Mouse (Mus musculus) C2C12 (cell line): ENCODE data around the gene Nck1.

Source experiments
- CEBPB ChIP-seq: IDR thresholded peaks from one replicate; pipeline ENCODE4 v1.6.1; 2011; ENCODE audit warnings: low read depth, mild to moderate bottlenecking, control low read depth, moderate library complexity
- CTCF ChIP-seq: IDR thresholded peaks from one replicate; pipeline ENCODE4 v1.5.1; 2011; ENCODE audit not compliant: control insufficient read depth, insufficient read depth, insufficient read length
- MAX ChIP-seq: IDR thresholded peaks from one replicate; pipeline ENCODE4 v1.6.1; 2011; ENCODE audit warnings: mild to moderate bottlenecking, control low read depth
- MYOD1 ChIP-seq: IDR thresholded peaks from one replicate; pipeline ENCODE4 v1.6.1; 2011; ENCODE audit warnings: low read depth; ENCODE audit not compliant: control insufficient read depth, insufficient read length
- MYOG ChIP-seq: IDR thresholded peaks from one replicate; pipeline ENCODE4 v1.6.1; 2011; ENCODE audit not compliant: control insufficient read depth, insufficient read length; ENCODE audit errors: extremely low read depth
- USF1 ChIP-seq: IDR thresholded peaks from one replicate; pipeline ENCODE4 v1.6.1; 2011; ENCODE audit warnings: low read depth, mild to moderate bottlenecking, control low read depth, moderate library complexity

- TF ChIP-seq CTCF = no peak
- no peak for TF ChIP-seq USF1
- TF ChIP-seq MYOG = no peak
- TF ChIP-seq MYOD1 = no peak
- no peak for TF ChIP-seq MAX
- TF ChIP-seq CEBPB = no peak
Measured at GRCm38 (mm10) chr9:100569798-100570625, 24.1 kb upstream of the Nck1 start.
